Mouse (Mus musculus) CD4-positive naive resting alpha-beta T cell, adult 57 days (primary cell): ENCODE measurements around the gene Foxa2. TPM values are rescaled to one million over a fixed set of nuclear protein-coding genes. Genes with fewer than 3 reads are reported as not detected.

Experiments used
- total RNA-seq: library from RNA; stranded (reverse); gene quantifications from one replicate; pipeline ENCODE4 v1.2.4, GENCODE M21; 2023

Gene Foxa2
- total RNA-seq: not detected

GRCm38 (mm10) chr2:148046799-148047165 is at the start of gene Foxa2:
Foxa2 (minus strand) TSS chr2:148046969.

